Mouse (Mus musculus): ENCODE data around the gene Atp5h.

DNA sequence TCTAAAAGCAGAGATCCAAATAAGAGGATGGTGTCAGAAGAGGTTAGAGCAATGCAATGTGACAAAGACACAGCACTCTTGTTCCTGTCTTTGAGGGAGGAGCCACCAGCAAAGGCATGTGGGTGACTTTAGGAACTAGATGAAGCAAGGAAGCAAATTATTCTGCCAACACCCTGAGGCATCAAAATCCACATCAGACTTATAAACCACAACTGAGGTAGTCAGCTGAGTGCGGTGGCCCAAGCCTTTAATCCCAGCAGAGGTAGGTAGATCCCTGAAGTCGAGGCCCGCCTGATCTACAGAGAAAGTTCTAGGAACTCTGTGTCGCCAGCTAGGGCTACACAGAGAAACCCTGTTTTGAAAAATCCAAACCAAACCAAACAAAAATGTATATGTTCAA is 42.5 kb downstream of the Atp5h start:
- TF ChIP-seq CTCF (IDR thresholded peaks at IDR 0.05; ENCODE audit: extremely low read depth, insufficient read length, insufficient replicate concordance, low read depth, low read length): no peak
- TF ChIP-seq POLR2A (IDR thresholded peaks at IDR 0.05; ENCODE audit: low read depth, low read length): no peak

Data from small intestine, adult 2 months (tissue).